Mouse (Mus musculus) heart, postnatal 14 days (tissue): ENCODE measurements around the gene Fuk. TPM values are rescaled to one million over a fixed set of nuclear protein-coding genes. Genes with fewer than 3 reads are reported as not detected.
"Not testable (repeated sequence)": the region's sequence is repeated elsewhere in the genome, so short reads cannot be mapped to it uniquely, and the experiment has no call there.

Source experiments
- DNase-seq, 2 experiments: peaks; one replicate each; pipeline ENCODE4 v3.0.0; 2021 to 2022
- intact Hi-C: fragments of 180-260 bp; cut with DNase I; formaldehyde crosslinking; loops from one replicate; pipeline ENCODE4 v1.15.1; 2025
- total RNA-seq, 2 experiments: library from RNA; stranded (reverse); gene quantifications; 2 replicates each; pipeline ENCODE4 v1.2.3; 2021

The Fuk gene
- total RNA-seq, 2 experiments from 2014 or later = 6.2 to 6.3 TPM

DNA sequence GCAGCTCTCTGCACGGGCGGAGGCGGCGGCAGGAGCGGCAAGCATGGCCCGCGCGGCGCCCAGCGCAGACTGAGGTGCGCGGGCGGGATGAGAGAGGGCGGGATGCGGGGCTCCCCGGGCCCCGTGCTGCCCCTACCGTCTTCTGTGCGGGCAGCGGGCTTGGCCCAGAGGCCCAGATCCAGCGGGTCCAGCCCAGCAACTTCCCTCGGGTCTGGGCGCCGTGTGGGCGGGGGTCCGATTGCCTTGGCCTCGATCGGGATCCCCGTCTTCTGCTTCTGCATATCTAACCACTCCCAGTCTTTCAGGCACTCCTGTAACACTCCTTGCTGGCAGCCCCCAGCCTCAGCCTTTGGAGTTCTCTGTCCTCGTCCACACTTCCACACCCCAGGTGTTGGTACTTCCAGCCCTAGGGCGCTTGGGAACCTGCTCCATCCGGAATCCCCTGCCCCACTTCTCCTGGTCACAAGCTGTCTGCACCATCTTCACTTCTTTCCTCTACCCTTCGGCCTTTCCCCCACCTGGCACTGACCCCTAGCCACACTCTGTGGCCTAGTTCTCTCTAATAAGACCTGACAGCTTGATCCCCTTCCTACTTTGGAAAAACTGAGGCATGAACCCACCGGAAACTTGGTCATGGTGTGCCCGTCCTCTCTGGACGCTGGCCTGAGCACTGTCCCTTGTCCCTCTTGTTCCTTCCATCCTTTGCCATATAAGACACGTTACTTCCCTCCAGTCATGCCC lies 17.9 kb upstream of the Fuk start:
- intact Hi-C loops = loop anchor here (5.0 kb wide), 1 partner anchor 47 kb away; no protein-coding TSS in a partner anchor
- DNase-seq = no peak

GRCm38 (mm10) chr8:110919341-110920031 lies 17.2 kb upstream of the Fuk start, which contains the start of gene St3gal2:
Gene St3gal2 (plus strand): TSS chr8:110919922.
- DNase-seq = peak; percentile 82 to 88
- intact Hi-C loops = loop anchor here (5.0 kb wide), 1 partner anchor 48 kb away; no protein-coding TSS in a partner anchor

- intact Hi-C loops = no loop called here
Measured at GRCm38 (mm10) chr8:110918460-110918859, 16.2 kb upstream of the Fuk start.

DNA sequence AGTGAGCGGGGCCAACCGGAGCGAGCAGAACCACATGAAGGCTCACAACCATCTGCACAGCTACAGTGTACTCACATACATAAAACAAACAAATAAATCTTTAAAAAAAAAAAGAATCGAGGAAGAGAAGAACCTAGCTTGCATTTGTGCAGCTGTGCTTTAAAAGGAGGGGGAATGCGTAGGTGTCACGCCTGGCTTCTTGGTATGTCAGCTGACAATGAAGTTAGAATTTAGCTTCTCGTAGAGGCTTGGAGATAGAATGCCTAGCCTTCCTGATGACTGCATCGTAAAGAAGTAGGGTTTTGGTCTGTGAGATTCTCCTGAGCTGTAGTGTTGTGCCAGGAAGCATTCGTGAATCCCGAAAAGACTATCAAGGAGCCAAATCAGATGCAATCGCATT lies 15.7 kb upstream of the Fuk start:
- DNase-seq = no peak
- intact Hi-C loops = no loop called here

More at GRCm38 (mm10) chr8:110918460-110918859, 16.2 kb upstream of the Fuk start:
- no peak for DNase-seq

DNA sequence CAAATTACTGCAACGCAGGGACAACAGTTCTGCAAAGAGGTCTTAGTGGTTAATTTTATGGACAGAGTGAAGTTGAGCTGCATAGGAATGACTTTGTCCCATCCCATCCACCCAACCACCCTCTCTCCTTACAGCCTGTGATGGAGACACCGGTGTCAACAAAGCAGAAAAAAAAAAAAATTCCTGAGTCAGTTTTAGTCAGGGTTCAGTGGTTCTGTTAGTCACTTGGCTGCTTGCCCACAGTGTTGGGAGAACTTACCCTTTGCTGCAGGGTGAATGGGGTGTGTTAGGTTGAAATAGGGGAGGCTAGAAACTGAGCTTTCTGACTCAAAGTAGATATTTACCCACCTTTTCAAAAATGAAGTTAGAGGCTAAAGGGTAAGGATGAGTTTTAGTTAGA lies 15.1 kb upstream of the Fuk start:
- intact Hi-C loops = no loop called here
- no peak for DNase-seq

DNA sequence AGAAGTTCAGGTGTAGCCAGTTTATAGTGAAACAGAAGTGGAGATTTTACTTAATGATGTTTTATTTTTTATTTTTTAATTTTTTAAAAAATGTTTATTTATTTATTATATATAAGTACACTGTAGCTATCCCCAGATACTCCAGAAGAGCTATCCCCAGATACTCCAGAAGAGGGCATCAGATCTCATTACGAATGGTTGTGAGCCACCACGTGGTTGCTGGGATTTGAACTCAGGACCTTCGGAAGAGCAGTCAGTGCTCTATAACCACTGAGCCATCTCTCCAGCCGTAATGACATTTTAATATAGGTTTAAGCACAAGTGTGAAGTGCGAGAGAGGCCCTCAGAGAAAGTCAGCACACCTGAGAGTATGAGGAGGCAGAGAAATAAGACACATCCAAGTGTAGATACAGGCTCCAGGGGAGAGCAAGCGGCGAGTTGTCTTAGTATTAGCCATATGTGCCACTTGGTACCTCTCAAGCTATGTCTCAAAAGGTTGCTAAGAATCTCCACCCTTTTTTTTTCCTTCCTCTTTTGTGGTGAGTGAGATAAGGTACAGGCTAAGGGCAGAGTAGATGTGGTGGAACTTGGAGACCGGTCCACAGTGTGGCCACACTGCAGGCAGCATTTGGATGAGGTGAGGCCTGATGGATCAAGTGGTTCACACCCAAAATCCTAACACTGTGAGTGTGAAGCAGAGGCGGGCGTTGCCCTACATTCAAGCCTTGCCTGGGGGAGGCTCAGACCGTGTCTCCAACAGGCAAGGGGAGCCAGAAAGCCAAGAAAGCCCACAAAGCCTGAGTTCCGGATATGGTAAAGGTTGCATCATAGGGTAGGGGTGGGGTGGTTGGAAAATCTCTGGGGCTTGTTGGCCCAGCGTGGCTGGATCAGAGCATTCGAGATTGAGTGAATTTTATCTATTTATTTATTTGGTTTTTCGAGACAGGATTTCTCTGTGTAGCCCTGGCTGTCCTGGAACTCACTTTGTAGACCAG lies 9.6 kb upstream of the Fuk start:
- DNase-seq = no peak
- intact Hi-C loops = no loop called here

DNA sequence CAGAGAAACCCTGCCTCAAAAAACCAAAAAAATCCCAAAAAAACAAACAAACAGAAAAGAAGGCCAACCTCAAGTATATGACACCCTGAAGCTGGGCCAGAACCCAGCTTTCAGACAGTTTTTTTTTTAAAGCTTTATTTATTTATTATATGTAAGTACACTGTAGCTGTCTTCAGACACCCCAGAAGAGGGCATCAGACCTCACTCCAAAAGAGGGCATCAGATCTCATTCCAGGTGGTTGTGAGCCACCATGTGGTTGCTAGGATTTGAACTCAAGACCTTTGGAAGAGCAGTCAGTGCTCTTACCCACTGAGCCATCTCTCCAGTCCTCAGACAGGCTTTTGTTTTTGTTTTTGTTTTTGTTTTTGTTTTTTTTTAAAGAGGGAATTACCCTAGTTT lies 7.6 kb upstream of the Fuk start:
- intact Hi-C loops, DNase-seq: not testable (repeated sequence)

DNA sequence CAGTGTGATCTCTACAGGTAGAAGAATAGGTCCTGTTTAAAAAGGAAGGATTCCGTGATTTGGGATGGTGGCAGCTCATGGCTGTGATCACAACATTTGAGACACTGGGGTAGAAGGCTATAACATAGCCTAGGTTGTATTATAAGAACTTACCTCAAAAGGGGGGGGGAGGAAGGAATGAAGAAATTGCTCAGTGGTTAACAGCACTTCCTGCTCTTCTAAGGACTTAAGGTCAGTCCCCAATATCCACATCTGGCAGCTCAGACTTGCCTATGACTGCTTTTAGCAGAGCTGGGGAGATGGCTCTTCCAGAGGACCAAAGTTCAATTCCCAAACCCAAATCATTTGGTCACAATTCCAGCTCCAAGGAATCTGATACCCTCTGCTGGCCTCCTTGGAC lies 4.4 kb upstream of the Fuk start:
- intact Hi-C loops = no loop called here
- no peak for DNase-seq

- no peak for DNase-seq
- intact Hi-C loops = no loop called here
Measured at GRCm38 (mm10) chr8:110905404-110905803, 3.1 kb upstream of the Fuk start.

DNA sequence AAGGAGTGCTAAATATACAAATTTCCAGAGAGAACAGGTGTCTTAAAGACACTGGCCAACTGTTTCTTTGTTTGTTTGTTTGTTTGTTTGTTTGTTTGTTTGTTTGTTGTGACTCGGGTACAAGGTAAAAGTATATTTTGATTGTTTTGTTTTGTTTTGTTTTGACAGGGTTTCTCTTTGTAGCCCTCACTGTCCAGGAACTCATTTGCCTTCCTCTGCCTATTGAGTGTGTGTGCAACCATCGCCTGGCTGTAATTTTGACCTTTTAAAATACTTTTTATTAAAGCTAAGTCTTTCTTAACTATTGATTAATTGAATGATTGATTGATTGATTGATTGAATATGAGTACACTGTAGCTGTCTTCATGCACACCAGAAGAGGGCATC lies 284 bp upstream of the Fuk start:
- intact Hi-C loops = loop anchor here (5.0 kb wide), 1 partner anchor 65 kb away; no protein-coding TSS in a partner anchor
- DNase-seq = no peak

DNA sequence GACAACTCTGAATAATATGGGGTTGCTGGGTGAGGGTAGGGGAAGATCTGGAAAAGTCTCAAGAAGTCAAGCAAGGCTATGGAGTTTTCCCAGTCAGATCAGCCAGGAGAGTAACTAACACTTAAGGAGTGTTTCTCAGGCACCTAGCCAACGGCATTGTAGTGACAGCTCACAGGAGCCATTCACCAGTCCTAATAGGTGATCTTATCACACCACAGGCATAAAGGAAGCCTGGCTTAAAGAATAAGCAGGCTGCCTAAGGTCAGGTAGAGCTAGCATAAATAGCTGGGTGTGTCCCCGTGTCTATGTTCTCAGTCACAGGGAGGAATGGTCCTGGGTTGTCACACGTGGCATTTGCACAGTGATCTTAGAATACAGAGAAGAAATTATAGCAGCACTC lies 1.2 kb downstream of the Fuk start:
- intact Hi-C loops = loop anchor here (5.0 kb wide), 1 partner anchor 66 kb away; no protein-coding TSS in a partner anchor
- no peak for DNase-seq

GRCm38 (mm10) chr8:110897495-110897894 lies 4.8 kb downstream of the Fuk start:
- intact Hi-C loops = no loop called here
- no peak for DNase-seq

- DNase-seq = no peak
- intact Hi-C loops = no loop called here
Measured at GRCm38 (mm10) chr8:110895812-110896211, 6.5 kb downstream of the Fuk start.

DNA sequence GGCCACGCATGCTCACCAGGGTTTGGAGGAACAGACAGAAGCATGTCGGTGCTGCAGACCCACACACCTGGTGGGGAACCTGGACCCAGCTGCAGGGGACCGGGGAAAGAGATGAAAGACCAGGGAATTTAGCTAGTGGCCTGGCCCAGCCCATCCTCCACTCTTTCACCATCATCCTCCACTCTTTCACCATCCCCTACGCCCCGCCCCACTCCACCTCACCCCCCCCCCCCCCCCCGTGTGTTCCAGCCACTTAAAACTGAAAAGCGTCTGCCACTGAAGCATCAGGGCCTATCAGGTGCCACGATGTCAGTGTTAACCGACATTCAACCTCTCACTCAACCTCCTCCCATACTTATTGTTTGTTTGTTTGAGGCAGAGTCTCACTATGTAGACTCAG lies 7.0 kb downstream of the Fuk start:
- intact Hi-C loops = no loop called here

DNA sequence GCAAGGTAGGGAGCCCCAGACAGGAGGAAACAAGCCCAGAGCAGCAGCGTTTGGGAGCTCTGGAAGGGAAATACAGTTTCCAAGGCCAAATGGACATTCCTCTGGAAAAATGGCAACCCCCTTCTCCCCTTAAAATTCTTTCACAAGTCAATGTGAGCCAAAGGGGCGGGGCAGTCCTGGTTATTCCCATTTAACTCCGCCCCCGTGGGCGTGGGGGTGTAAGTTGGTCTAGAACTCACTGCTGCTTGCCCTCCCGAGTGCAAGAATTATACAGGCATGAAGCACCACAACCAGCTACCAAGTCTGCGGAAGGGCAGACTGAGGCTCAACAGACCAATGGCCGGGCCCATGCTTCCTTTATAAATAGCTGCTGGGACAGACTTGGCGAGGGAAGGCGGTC lies 7.4 kb downstream of the Fuk start:
- DNase-seq = no peak
- intact Hi-C loops = no loop called here

More for the DNA sequence above, 7.0 kb downstream of the Fuk start:
- no peak for DNase-seq

- intact Hi-C loops = no loop called here
- DNase-seq = no peak
Measured at GRCm38 (mm10) chr8:110892913-110893312, 9.4 kb downstream of the Fuk start.

- DNase-seq = no peak
- intact Hi-C loops = no loop called here
Measured at GRCm38 (mm10) chr8:110892040-110892439, 10.2 kb downstream of the Fuk start.

- DNase-seq = no peak
- intact Hi-C loops = no loop called here
Measured at GRCm38 (mm10) chr8:110889904-110890470, 12.3 kb downstream of the Fuk start.

- no peak for DNase-seq
- intact Hi-C loops = no loop called here
Measured at GRCm38 (mm10) chr8:110888860-110889259, 13.4 kb downstream of the Fuk start.

- intact Hi-C loops = no loop called here
- DNase-seq = no peak
Measured at GRCm38 (mm10) chr8:110888441-110888840, 13.8 kb downstream of the Fuk start.
